Mouse (Mus musculus): ENCODE data around the gene Art3. TPM values are rescaled to one million over a fixed set of nuclear protein-coding genes. Genes with fewer than 3 reads are reported as not detected.

Art3 gene
- polyA plus RNA-seq, 1 experiment: not detected

GRCm38 (mm10) chr5:92309681-92310511 lies 21.7 kb upstream of the Art3 start, which contains the start of gene Sdad1:
Sdad1 (minus strand) TSS chr5:92310479.
- Histone ChIP-seq H3K4me3 (replicated peaks; ENCODE audit: control insufficient read depth, low read depth, low read length) (peak within 1 kb of the TSS; percentile 94), H3K4me1 (ENCODE audit: control insufficient read depth, insufficient read depth, low read length) (peaks cover 2% of the 10 kb centered on the region), H3K27ac (ENCODE audit: control insufficient read depth, insufficient read depth, low read depth, low read length, poor library complexity) (no peak within 1 kb of the TSS)
- 3% methylated on average over 41 of the region's 41 CpGs for WGBS
- TF ChIP-seq POLR2A (IDR thresholded peaks at IDR 0.05; ENCODE audit: borderline replicate concordance, control insufficient read depth, low read depth, low read length) (peak; percentile 69; the same call in 1 of the 2 replicates), CTCF (IDR thresholded peaks at IDR 0.05; ENCODE audit: control insufficient read depth, insufficient read depth, low read length) (peak; percentile 64)

GRCm38 (mm10) chr5:92312046-92312715 lies 19.4 kb upstream of the Art3 start:
- WGBS: 14% methylated on average over 13 of the region's 13 CpGs
- peaks cover 2% of the 10 kb centered on the region for H3K4me1 ChIP-seq (ENCODE audit: control insufficient read depth, insufficient read depth, low read length)
- TF ChIP-seq CTCF (IDR thresholded peaks at IDR 0.05; ENCODE audit: control insufficient read depth, insufficient read depth, low read length) (no peak), POLR2A (IDR thresholded peaks at IDR 0.05; ENCODE audit: borderline replicate concordance, control insufficient read depth, low read depth, low read length) (no peak)

GRCm38 (mm10) chr5:92313776-92314175 lies 17.9 kb upstream of the Art3 start:
- Histone ChIP-seq H3K27ac (ENCODE audit: control insufficient read depth, insufficient read depth, low read depth, low read length, poor library complexity) (no peak overlapping the region), H3K4me1 (ENCODE audit: control insufficient read depth, insufficient read depth, low read length) (no peaks in the 10 kb centered on the region; the same call in 1 of the 2 replicates), H3K4me3 (replicated peaks; ENCODE audit: control insufficient read depth, low read depth, low read length) (no peak overlapping the region)
- TF ChIP-seq CTCF (IDR thresholded peaks at IDR 0.05; ENCODE audit: control insufficient read depth, insufficient read depth, low read length): no peak
- no peak for TF ChIP-seq POLR2A (IDR thresholded peaks at IDR 0.05; ENCODE audit: borderline replicate concordance, control insufficient read depth, low read depth, low read length)
- WGBS: 33% methylated on average over 7 of the region's 7 CpGs

More at GRCm38 (mm10) chr5:92312046-92312715, 19.4 kb upstream of the Art3 start:
- Histone ChIP-seq H3K27ac (ENCODE audit: control insufficient read depth, insufficient read depth, low read depth, low read length, poor library complexity) (no peak overlapping the region), H3K4me3 (replicated peaks; ENCODE audit: control insufficient read depth, low read depth, low read length) (no peak overlapping the region)

- WGBS: 41% methylated on average over 7 of the region's 7 CpGs
- TF ChIP-seq CTCF (IDR thresholded peaks at IDR 0.05; ENCODE audit: control insufficient read depth, insufficient read depth, low read length) (no peak), POLR2A (IDR thresholded peaks at IDR 0.05; ENCODE audit: borderline replicate concordance, control insufficient read depth, low read depth, low read length) (no peak)
- Histone ChIP-seq H3K4me1 (ENCODE audit: control insufficient read depth, insufficient read depth, low read length) (peaks cover 1% of the 10 kb centered on the region; the same call in 1 of the 2 replicates), H3K4me3 (replicated peaks; ENCODE audit: control insufficient read depth, low read depth, low read length) (no peak overlapping the region), H3K27ac (ENCODE audit: control insufficient read depth, insufficient read depth, low read depth, low read length, poor library complexity) (no peak overlapping the region)
These were observed 13.5 kb upstream of the Art3 start for GRCm38 (mm10) chr5:92318119-92318518.

- H3K4me1 ChIP-seq (ENCODE audit: control insufficient read depth, insufficient read depth, low read length): peaks cover 1% of the 10 kb centered on the region; the same call in 1 of the 2 replicates
These were observed 13.0 kb upstream of the Art3 start for GRCm38 (mm10) chr5:92318596-92318995.

GRCm38 (mm10) chr5:92321631-92322400 lies 9.8 kb upstream of the Art3 start:
- H3K4me3 ChIP-seq (replicated peaks; ENCODE audit: control insufficient read depth, low read depth, low read length): no peak overlapping the region
- no peak overlapping the region for H3K27ac ChIP-seq (ENCODE audit: control insufficient read depth, insufficient read depth, low read depth, low read length, poor library complexity)
- 49% methylated on average over 8 of the region's 8 CpGs for WGBS
- peaks cover 1% of the 10 kb centered on the region; the same call in 1 of the 2 replicates for H3K4me1 ChIP-seq (ENCODE audit: control insufficient read depth, insufficient read depth, low read length)
- TF ChIP-seq POLR2A (IDR thresholded peaks at IDR 0.05; ENCODE audit: borderline replicate concordance, control insufficient read depth, low read depth, low read length): no peak
- no peak for TF ChIP-seq CTCF (IDR thresholded peaks at IDR 0.05; ENCODE audit: control insufficient read depth, insufficient read depth, low read length)

More at GRCm38 (mm10) chr5:92318596-92318995, 13.0 kb upstream of the Art3 start:
- TF ChIP-seq POLR2A (IDR thresholded peaks at IDR 0.05; ENCODE audit: borderline replicate concordance, control insufficient read depth, low read depth, low read length) (no peak), CTCF (IDR thresholded peaks at IDR 0.05; ENCODE audit: control insufficient read depth, insufficient read depth, low read length) (no peak)
- Histone ChIP-seq H3K27ac (ENCODE audit: control insufficient read depth, insufficient read depth, low read depth, low read length, poor library complexity) (peak overlapping the region; percentile 7), H3K4me3 (replicated peaks; ENCODE audit: control insufficient read depth, low read depth, low read length) (no peak overlapping the region)
- whole genome bisulfite sequencing: 54% methylated on average over 14 of the region's 14 CpGs

GRCm38 (mm10) chr5:92322612-92323011 lies 9.0 kb upstream of the Art3 start:
- H3K4me1 ChIP-seq (ENCODE audit: control insufficient read depth, insufficient read depth, low read length): peaks cover 1% of the 10 kb centered on the region; the same call in 1 of the 2 replicates
- WGBS: 43% methylated on average over 4 of the region's 4 CpGs
- no peak overlapping the region for H3K4me3 ChIP-seq (replicated peaks; ENCODE audit: control insufficient read depth, low read depth, low read length)
- H3K27ac ChIP-seq (ENCODE audit: control insufficient read depth, insufficient read depth, low read depth, low read length, poor library complexity): no peak overlapping the region
- no peak for TF ChIP-seq CTCF (IDR thresholded peaks at IDR 0.05; ENCODE audit: control insufficient read depth, insufficient read depth, low read length)
